Mouse (Mus musculus) spleen, adult 2 months (tissue): ENCODE results near the gene Il4i1.
A peak's percentile ranks its signal among the peaks of the same experiment; 100 is the strongest.

Experiments used
- CTCF ChIP-seq: fragments of 200-500 bp; IDR thresholded peaks from 2 replicates; pipeline ENCODE4 v1.5.1; 2011; ENCODE audit warnings: mild to moderate bottlenecking, inconsistent platforms; ENCODE audit not compliant: insufficient read depth, insufficient read length, insufficient replicate concordance; ENCODE audit errors: extremely low read depth
- POLR2A ChIP-seq: fragments of 200-500 bp; IDR thresholded peaks from 2 replicates; pipeline ENCODE4 v1.6.1; 2011; ENCODE audit warnings: low read depth, low read length, inconsistent platforms

DNA sequence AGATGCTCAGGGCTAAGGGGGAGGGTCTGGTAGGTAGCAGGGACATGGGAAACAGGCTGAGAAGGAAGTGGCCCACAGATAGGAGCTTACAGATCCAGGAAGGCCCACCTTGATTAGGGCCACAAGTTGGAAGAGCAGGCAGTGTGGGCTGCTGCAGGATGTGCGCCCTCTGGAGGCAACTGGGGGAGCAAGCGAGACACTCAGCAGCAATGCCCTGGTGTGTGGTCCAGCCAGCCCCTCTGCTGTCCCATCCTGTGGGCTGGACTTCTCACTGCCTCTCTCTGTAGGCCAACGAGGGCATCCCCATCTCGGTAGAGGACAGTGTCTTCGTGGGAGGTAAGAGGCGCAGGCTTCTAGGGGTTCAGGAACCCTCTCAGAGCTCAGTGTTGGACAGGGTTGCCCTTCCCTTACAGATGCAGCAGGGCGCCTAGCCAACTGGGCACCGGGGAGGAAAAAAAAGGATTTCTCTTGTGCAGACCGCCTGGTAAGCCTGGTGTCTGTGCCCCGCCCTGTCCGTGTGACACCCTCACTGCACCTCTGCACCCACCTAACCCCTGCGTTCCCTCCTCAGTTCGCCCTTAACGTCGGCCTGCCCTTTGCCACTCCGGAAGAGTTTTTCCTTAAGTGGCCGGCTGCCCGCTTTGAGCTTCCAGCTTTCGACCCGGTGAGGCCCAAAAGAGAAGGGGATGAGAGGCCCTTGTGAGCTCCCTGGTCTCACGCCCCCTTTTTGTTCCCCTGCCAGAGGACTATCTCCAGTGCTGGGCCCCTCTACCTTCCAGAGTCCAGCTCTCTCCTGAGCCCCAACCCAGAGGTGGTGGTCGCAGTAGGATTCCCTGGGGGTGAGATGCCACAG is 44.6 kb downstream of the Il4i1 start:
- TF ChIP-seq POLR2A (no peak), CTCF (peak; percentile 93)
